Mouse (Mus musculus) lung, postnatal 0 days (tissue): ENCODE results near the gene Tmem164.
A peak's percentile ranks its signal among the peaks of the same experiment; 100 is the strongest.

Source experiments
- CTCF ChIP-seq: IDR thresholded peaks from 2 replicates; pipeline ENCODE4 v1.5.1; 2016; ENCODE audit warnings: antibody characterized with exemption, mild to moderate bottlenecking
- EP300 ChIP-seq: IDR thresholded peaks from 2 replicates; pipeline ENCODE4 v1.6.1; 2016; ENCODE audit warnings: antibody characterized with exemption, mild to moderate bottlenecking, control low read depth

DNA sequence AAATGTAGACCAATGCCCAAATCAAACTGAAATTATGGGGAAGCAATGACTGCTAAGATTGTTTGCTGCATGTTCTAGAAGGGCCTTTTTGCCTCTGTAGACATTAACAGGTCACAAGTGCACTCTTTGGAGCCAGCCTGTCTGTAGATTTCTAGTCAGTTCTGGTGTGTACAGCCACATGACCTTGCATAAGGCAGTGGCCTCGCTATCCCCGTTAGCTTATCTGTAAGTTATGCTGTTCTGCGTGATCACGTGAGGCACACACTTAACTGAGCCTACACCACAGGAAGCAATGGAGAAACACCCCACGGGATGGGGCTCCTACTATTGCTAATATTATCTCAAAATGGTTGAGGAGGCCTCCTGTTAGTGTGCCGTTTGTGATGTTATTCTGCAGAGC is 97.4 kb downstream of the Tmem164 start:
- TF ChIP-seq CTCF = no peak
- peak; percentile 54 for TF ChIP-seq EP300
